Mouse (Mus musculus): ENCODE measurements at regions not wholly inside any gene's neighbourhood (a gene's known extent, or its start where the extent isn't known, plus 50 kb on each side); places are given as distances from the start of the nearest gene placed in this dataset.

DNA sequence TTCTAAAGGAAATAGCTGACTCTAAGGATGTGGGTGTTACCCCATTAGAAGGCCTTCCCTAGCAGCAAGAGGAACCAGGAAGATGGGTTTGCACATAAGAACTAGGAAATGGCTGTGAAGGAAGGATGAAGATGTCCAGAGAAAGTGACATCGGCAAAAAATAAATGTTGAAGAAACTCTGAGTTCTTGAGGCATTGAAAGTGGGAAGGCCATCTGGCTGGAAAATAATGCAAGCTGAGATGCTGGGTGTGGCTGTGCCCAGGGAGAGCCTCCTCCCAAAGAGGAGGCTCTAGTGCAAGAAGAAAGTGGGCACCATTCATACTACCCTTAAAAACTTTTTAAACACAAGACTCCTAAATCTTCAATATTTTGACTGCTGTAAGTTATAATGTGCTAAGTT, 99.9 kb upstream of the F13a1 start:
- TF ChIP-seq CTCF (IDR thresholded peaks at IDR 0.05; ENCODE audit: extremely low read depth, insufficient read depth, insufficient read length, insufficient replicate concordance) = no peak
- TF ChIP-seq POLR2A (IDR thresholded peaks at IDR 0.05; ENCODE audit: low read depth, low read length) = no peak
